Mouse (Mus musculus) embryonic fibroblast, embryonic 13.5 days (primary cell): ENCODE results near the gene Gm19668.
"Not testable (repeated sequence)": the region's sequence is repeated elsewhere in the genome, so short reads cannot be mapped to it uniquely, and the experiment has no call there.

Experiments used
- CTCF ChIP-seq: IDR thresholded peaks from 2 replicates; pipeline ENCODE4 v1.5.1; 2011; ENCODE audit warnings: mild to moderate bottlenecking, control low read depth, low read length, moderate library complexity, borderline replicate concordance; ENCODE audit not compliant: insufficient read depth
- POLR2A ChIP-seq: IDR thresholded peaks from 2 replicates; pipeline ENCODE4 v1.6.1; 2011; ENCODE audit warnings: low read depth, mild to moderate bottlenecking, control low read depth, low read length, moderate library complexity

GRCm38 (mm10) chr10:77759582-77759981 lies 39.4 kb downstream of the Gm19668 start, which contains the start of gene Gm3233:
- TF ChIP-seq CTCF, POLR2A: not testable (repeated sequence)
